Mouse (Mus musculus): Measurements from ENCODE around the gene Kcnj12. TPM values are rescaled to one million over a fixed set of nuclear protein-coding genes. Genes with fewer than 3 reads are reported as not detected.

Gene Kcnj12
- total RNA-seq, 2 experiments from 2014 or later = 22.1 to 23.4 TPM

- DNase-seq = peak; percentile 23 to 29
These were observed 2.6 kb downstream of the Kcnj12 start for GRCm38 (mm10) chr11:61024996-61025395.

- DNase-seq = peak; percentile 52 to 72
These were observed 3.2 kb downstream of the Kcnj12 start for GRCm38 (mm10) chr11:61025594-61025993.

DNA sequence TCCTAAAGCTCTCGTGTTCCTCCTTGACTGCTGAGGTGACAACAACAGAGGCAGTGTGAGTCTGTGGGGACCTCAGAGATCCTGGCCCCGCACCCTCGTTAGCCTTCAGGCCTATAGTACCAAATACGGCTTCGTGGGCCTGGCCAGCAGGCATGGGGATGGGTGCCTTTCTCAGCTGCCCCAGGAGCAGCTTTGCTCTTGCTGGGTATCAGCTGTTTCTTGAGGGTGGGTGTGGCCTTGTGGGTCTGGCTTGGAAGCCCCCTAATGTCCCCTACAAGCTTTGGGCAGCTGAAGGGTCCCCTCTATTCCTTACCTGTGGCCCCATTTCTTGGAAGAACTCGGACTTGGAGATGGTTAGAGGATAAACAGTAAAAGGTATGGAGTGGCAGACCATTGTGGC lies 4.0 kb downstream of the Kcnj12 start:
- no peak for DNase-seq

- no peak for DNase-seq
These were observed 4.8 kb downstream of the Kcnj12 start for GRCm38 (mm10) chr11:61027160-61027559.

DNA sequence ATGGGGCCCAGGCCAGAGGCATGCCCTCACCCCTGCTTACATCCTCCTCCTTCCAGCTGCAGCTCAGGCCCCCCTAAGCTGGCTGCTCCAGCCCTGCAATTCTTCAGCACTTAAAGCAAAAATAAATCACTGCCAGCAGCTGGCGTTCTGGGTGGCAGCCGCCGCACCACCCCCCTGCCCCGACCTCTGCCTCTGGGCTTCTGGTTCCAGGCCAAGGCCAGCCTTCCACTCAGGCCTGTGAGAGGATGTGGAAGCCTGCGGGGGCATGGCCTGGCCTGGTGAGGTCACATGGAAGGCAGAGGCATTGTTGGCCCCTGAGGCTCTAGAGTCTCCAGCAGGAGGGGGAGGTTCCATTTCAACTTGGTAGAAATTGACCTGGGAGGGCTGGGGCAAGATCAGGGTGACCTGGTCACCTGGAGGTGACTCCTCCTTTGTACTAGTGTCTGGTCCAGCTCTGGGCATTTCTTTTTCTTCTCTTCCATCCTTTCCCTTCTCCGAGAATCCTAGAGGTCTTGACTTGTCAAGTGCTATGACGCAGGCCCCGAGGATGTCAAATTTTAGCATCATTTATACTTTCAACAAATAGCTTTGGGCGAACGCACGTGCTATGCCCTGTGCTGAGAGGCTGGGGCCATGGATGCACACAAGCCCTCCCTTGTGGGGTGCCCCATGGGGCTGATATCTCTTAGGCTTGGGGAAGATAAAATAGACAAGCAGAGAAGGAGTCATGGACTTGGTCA lies 6.0 kb downstream of the Kcnj12 start:
- peak; percentile 39 to 49 for DNase-seq

DNA sequence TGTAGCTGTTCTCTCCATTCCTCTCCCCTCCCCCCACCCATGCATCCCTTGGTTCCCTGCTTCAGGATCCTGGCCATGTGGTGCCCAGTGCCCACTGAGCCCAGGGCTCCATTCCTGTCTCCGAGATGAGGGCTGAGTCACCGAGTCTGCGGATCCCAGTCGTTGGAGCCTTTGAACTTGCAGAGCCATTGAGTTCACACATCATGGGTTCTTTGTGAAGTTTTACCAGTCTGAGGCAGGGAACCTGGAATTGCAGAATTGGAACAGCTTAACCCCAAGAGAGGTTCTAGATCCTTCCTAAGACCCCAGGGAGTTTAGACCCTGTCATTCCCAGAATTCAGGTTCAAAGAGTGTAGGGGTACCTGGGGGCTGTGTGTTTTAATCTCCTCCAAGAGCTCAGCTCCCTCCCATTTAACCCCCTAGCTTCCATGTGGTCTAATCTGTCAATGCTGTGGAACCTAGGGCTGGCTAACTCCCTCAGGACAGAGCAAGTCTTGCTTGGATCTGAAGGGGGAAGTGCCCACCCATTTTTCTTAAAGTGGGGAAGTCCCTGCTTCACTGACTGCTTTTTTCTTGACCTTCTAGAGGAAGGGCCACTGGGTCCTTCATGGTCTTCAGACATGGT lies 6.9 kb downstream of the Kcnj12 start:
- DNase-seq = no peak

DNA sequence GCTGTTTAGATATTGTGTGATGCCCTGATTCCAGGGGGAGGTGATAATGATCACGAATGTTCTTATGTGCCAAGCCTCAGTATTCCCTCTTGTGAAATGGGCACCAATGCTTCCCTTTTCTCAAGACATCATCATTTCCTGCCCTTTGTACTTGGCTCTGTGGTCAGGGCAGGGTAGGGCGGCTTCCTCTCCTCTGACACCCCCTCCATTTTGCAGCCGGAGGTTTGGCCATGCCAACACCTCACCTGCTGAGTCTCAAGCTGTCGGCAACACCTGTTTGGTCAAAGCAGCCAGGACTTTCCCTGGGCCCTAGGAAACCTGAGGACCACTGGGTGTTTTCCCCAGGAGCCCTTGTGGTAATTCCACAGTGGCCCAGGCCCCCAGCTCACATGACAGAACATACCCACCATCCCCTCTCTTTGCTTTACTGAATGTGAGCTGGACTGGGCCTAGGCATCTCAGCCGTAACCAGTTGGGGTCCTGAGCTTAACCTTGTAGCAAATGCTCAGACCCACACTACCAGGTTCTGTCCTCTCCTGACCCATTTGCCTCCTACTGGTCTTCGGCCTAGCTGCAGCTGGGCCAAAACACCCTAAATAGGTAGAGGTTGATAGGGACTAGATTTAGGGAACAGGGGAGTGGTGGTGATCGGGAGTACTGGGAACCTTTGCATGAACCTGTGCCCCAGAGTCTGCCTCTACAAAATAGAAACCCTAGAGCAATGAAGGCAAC lies 7.7 kb downstream of the Kcnj12 start:
- DNase-seq = no peak

DNA sequence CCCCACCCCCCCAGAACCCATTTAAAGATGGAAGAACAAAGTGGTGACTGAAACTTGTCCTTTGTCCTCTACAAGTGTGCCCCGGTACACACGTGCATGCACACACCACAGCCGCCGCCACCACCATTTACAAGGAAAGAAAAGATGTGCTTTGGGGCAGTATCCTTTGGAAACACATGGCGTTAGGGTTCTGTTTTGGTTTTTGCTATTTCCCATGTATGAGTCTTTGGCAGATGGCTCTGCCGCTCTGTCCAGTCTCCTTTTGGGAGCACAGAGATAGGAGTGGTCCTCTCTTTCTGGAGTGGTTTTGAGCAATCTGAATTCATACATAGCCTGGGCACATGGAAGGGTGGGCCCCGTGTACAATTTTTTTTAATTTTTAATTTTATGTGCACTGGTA lies 8.8 kb downstream of the Kcnj12 start:
- DNase-seq = no peak

- no peak for DNase-seq
These were observed 9.5 kb downstream of the Kcnj12 start for GRCm38 (mm10) chr11:61031658-61032445.

GRCm38 (mm10) chr11:61032481-61032880 lies 10.1 kb downstream of the Kcnj12 start:
- DNase-seq = no peak

DNA sequence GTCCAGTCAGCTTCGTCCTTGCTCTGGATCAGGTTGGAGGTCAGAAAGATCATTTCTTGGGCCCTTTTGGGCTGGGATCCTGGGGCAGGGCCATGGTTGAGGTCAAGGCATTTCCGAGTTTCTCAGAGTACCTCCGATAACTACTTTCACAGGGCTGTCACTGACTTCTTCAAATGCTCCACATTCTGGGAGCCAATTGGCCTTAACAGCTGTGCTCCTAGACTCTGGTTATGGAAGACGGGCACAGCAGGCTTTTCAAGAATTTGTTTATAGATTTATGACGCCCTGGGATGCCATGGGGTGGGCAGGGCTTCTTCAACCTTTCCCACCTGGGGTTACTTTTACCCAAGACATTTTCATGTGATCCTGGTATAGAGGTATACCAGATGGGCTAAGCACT lies 10.8 kb downstream of the Kcnj12 start:
- no peak for DNase-seq

- DNase-seq = no peak
These were observed 14.3 kb downstream of the Kcnj12 start for GRCm38 (mm10) chr11:61036639-61037038.

DNA sequence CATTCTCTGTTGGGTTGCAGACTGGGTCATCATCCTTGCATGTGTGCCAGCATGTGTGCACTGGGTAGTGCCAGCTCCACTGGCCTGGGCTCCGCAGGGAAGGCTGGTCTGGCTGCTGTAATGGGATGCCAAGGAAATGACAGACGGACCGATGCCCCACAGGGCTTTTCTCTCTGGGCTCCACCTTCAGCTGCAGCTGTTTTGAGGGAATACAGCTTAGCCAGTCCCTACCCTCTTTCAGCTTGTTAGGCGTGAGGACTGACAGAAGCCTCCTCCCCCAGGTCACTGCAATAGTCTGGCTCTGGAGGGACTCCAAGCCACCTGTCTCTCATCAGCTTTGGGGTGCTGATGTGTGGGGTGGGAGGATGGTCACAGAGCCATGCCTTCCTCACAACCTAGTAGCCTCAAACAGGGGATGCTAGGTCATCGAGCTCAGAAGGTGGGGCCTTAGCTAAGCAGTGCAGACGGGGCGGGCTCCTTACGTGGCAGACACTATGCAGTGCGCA lies 16.0 kb downstream of the Kcnj12 start:
- DNase-seq = peak; percentile 25 to 35

GRCm38 (mm10) chr11:61040856-61041652 lies 18.7 kb downstream of the Kcnj12 start:
- no peak for DNase-seq

DNA sequence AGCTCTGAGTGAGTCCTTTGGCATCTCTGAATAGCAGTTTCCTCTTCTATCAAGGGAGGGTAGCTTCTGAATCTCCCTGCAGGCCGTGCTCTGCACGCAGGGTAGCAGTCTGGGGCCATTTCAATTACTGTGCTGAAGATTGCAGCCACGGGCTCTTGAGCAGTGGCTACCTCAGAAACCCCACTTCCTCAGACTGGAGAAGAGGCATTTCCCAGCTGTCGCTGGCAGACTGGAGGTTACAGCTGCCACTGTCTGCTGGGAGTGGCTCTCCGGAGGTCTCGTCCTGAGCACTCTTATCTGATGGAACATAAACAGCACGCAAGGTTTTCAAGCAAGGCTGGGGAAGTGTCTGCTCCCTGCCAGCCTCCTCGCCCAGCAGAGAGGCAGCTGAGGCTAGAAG lies 20.2 kb downstream of the Kcnj12 start:
- DNase-seq = no peak

DNA sequence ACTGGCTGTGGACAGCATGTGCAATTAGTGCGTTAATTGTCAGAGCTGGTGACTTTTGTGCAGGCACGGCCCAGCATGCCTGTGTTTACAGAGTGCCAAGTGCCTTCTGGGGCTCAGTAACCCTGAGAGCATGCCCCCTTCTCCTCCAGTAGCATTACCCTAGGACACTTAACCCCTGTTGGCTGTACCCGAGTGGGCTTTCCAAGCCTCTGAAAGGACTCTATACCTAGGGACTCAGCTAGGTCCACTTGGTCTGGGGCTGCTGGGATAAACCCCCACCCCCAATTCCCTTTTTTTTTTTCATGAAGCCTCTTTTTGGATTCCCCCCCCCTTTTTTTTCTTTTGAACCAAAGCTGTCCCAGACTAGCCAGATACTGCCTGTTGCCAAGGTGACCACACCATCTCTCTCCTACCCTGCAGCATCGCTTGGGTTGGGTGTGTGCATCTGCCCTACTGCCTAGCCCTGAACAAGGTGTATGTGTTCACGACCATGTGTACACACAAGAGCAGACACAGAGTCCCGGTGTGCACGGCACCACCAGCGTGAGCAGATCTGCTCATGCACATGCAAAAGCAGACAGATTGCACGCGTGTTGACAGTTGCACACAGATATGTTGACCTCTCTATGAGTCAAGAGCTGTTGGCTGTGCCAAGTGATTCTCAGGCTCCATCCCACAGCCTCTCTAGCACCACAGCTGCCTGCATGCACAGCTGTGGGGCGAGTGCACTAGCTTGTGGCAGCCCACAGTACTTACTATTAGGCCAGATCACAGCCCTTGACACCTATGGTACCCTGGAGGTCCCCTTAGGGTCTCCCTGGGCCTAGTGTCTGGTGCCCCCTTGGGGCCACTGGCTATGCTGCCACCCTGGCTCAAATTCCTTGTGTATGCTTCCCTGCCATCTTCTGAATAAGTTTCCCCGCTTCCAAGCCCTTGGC lies 21.0 kb downstream of the Kcnj12 start:
- no peak for DNase-seq

DNA sequence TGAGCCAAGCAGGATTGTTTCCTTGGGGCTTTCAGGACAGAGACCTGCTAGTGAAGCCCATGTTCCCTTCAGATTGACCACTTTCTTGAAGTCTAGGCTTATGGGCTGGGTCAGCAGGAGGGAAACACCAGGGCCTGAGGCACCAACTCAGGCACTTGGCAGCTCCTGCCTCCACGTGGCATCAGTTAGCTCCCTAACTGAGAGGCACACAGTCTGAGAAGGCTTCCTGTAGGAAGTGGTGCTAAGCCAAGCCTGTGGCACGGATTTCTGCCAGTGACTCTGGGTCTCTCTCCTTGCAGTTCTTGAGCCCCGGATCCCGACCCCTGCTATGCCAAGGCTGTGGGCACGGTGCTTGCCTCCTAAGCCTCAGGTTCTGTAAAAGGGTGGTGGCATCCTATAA lies 22.4 kb downstream of the Kcnj12 start:
- DNase-seq = no peak

DNA sequence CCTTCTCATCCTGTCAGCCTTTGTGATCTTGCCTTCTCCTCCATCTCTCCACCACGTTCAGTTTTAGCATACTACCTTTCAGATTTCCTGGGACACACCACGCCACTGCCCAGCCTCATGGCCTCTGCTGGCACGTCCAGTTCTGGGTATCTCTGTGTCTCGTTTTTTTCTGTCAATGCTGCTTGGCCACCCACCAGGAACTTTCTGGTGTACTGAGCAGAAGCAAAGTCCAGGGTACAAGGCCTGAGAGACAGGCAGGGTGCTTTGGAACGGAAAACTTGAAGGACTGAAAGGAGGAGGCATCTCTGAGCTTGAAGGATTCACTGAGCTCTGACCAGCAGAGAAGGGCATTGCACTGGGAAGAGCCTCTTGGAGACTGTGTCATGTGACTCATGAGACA lies 25.1 kb downstream of the Kcnj12 start:
- DNase-seq = no peak

GRCm38 (mm10) chr11:61051151-61051550 lies 28.8 kb downstream of the Kcnj12 start:
- no peak for DNase-seq

- no peak for DNase-seq
These were observed 34.5 kb downstream of the Kcnj12 start for GRCm38 (mm10) chr11:61056871-61057270.
